In genomic region chr1:63445656-63446046, GRCm38 (mm10) we compare ENCODE assay signal across 8 mouse cellular contexts. TPM values are rescaled to one million over a fixed set of nuclear protein-coding genes. Genes with fewer than 3 reads are reported as not detected.
DNase-seq lines count a peak whose midpoint lies in the region; ATAC-seq and TF ChIP-seq lines count a peak whose summit lies in the region.

Gene Adam23 (plus strand): TSS chr1:63445891.

- peak; percentile 26 for TF ChIP-seq POLR2A in ES-Bruce4 (IDR thresholded peaks at IDR 0.05; ENCODE audit: insufficient read depth, low read length)

- H3K9ac ChIP-seq in ES-Bruce4 (ENCODE audit: low read depth, poor library complexity, severe bottlenecking): peak within 1 kb of the TSS; percentile 95
- H3K9ac ChIP-seq in heart, embryonic 12.5 days: peak within 1 kb of the TSS; percentile 69

- WGBS in heart, embryonic 12.5 days: under 1% methylated on average over 41 of the region's 41 CpGs

- H3K36me3 ChIP-seq in ES-Bruce4 (ENCODE audit: control insufficient read depth, insufficient read depth, low read length, poor library complexity, severe bottlenecking): peaks cover 12% of the 10 kb centered on the region; the same call in 1 of the 2 replicates
- H3K36me3 ChIP-seq in heart, embryonic 12.5 days: no peaks in the 10 kb centered on the region

- no peak for TF ChIP-seq EP300 in ES-Bruce4 (IDR thresholded peaks at IDR 0.05; ENCODE audit: insufficient read depth, low read depth, low read length)

- H3K4me3 ChIP-seq in ES-Bruce4 (ENCODE audit: low read depth, low read length): peak within 1 kb of the TSS; percentile 78
- peak within 1 kb of the TSS; percentile 77 for H3K4me3 ChIP-seq in heart, embryonic 12.5 days

- H3K27ac ChIP-seq in ES-Bruce4 (ENCODE audit: insufficient read depth, low read length): no peak within 1 kb of the TSS
- H3K27ac ChIP-seq in heart, embryonic 12.5 days (ENCODE audit: poor library complexity, severe bottlenecking): no peak within 1 kb of the TSS

- H3K4me1 ChIP-seq in ES-Bruce4 (ENCODE audit: control insufficient read depth, insufficient read depth, low read length): peaks cover 1% of the 10 kb centered on the region
- peaks cover 11% of the 10 kb centered on the region for H3K4me1 ChIP-seq in heart, embryonic 12.5 days (replicated peaks)

- ATAC-seq in heart, embryonic 12.5 days (ENCODE audit: insufficient number of reproducible peaks, low FRiP score): no peak; the same call in 1 of the 2 replicates

- H3K4me2 ChIP-seq in heart, embryonic 12.5 days: peak within 1 kb of the TSS; percentile 98

- DNase-seq in adrenal gland, adult 18-20 months (ENCODE audit: low spot score in 2 of 2): peak; percentile 21 to 26
- peak; percentile 59 for DNase-seq in embryo, embryonic 9.5 days (ENCODE audit: extremely low spot score)
- DNase-seq in layer of hippocampus, postnatal 14 days (ENCODE audit: low spot score in 2 of 2): peak; percentile 76 to 80
- peak; percentile 15 to 39 for DNase-seq in lung, postnatal 4 days
- DNase-seq in skeletal muscle tissue, adult 2 months (ENCODE audit: low read depth, low spot score): peak; percentile 1
- DNase-seq in natural killer cell, adult 2 months (ENCODE audit: low spot score in 2 of 2): no peak

- no peak for TF ChIP-seq CTCF in ES-Bruce4 (IDR thresholded peaks at IDR 0.05; ENCODE audit: low read depth, low read length)

- H3K27me3 ChIP-seq in ES-Bruce4 (ENCODE audit: control insufficient read depth, insufficient read depth, low read length, poor library complexity, severe bottlenecking): no peaks in the 10 kb centered on the region
- H3K27me3 ChIP-seq in heart, embryonic 12.5 days (replicated peaks): peaks cover 54% of the 10 kb centered on the region

- no peaks in the 10 kb centered on the region for H3K9me3 ChIP-seq in ES-Bruce4 (replicated peaks; ENCODE audit: control insufficient read depth, insufficient read depth, low read length, poor library complexity, severe bottlenecking)
- no peaks in the 10 kb centered on the region for H3K9me3 ChIP-seq in heart, embryonic 12.5 days (replicated peaks)

RNA-seq across cellular contexts. Expression of gene Adam23, which starts in this region (rescaled TPM):
- polyA plus RNA-seq in ES-Bruce4 (2011; ENCODE audit: insufficient read depth, insufficient read length, low read depth, missing spikeins): 24.8 and 26.1 TPM in 2 replicates
- total RNA-seq in adrenal gland, adult 18-20 months (2021): 10 to 100 TPM; 12.8 to 16.4 TPM
- polyA plus RNA-seq in heart, embryonic 12.5 days (2016; fragmentation: Nextera tagmentation; extraction: Ambion mirVana): 2.1 TPM in 2 replicates
- 100 to 1,000 TPM; 168 to 180 TPM for total RNA-seq in layer of hippocampus, postnatal 14 days (2021)

Comparison
In these comparisons a context has a peak if more than half of its experiments do, and no peak if none do; other contexts are left out.
1. RNA of gene Adam23 (total RNA-seq): 168 to 180 TPM in layer of hippocampus, postnatal 14 days; 12.8 to 16.4 TPM in adrenal gland, adult 18-20 months; every median in the first group is over 4 times any median in the second.
2. DNase-seq: peak in adrenal gland, adult 18-20 months (2 of 2), embryo, embryonic 9.5 days (single experiment), layer of hippocampus, postnatal 14 days (2 of 2), lung, postnatal 4 days (2 of 2) and skeletal muscle tissue, adult 2 months (single experiment); none in natural killer cell, adult 2 months (0 of 2).